Mouse (Mus musculus) right cerebral cortex, postnatal 36 days (tissue): Measurements from ENCODE around the gene Me3.

Experiments
- DNase-seq, 2 experiments: peaks; one replicate each; pipeline ENCODE4 v3.0.0; 2022; ENCODE audit warnings: low spot score in 2 of 2, mixed read lengths in 1 of 2

Gene Me3

DNA sequence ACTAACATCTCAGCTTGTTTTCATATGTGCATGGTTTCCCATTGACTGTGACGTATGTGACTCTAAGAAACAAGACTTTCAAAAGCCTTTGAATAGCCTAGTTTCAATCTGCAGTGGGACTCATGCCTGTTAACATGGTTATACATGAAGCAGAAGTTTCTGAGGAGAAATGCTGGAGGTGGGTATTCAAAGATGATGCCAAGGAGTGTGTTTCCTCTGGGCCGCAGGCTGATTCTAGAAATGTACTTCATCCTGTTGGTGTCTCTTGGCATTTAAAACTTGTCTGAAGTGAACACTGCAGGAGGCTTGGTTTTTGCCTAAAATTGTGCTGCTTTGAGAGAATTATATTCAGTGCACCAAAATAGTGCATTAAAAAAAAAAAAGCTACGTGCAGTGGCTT lies 34.2 kb downstream of the Me3 start:
- DNase-seq = peak; percentile 16 to 53

DNA sequence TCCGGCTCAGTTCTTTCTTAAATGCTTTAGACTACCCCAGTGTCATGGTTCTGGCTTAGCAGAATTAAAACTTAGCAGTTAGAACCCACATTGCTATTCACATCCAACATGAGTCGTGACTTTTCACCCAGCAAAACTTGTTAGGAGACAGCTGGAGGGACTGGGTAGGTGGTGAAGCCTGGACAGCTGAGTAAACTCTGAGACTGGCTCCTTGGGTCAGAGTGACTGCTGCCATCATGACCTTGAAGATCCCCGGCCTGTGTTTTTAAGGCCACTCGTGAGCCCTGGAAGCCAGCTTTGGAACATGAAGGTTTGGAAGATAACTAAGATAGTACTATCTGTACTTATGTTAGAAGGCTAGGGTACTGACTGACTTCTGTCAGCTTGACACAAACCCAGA lies 35.4 kb downstream of the Me3 start:
- no peak for DNase-seq

- no peak for DNase-seq
Observed at GRCm38 (mm10) chr7:89669461-89669860, 37.3 kb downstream of the Me3 start.

GRCm38 (mm10) chr7:89671104-89671831 lies 39.1 kb downstream of the Me3 start:
- DNase-seq = peak in 1 of 2 experiments; percentile 23

DNA sequence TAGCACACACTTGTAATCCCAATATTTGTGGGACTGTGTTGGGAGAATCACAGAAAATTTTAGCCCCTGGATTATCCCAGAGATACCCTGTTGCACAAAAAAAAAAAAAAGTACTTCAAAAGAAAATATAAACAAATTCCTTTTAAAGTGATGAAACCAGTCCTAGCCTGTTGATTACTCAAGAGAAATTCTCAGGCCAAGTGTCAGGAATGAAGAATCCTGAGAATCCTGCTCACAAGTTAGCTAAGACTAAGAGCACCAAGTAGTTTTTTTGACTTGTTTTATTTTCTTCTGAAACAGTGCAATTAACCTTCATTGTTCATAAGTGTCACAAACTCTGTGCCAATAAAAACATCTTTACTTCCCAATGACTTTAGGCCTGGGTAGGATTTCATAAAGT lies 44.0 kb downstream of the Me3 start:
- DNase-seq = no peak

GRCm38 (mm10) chr7:89677850-89678249 lies 45.7 kb downstream of the Me3 start:
- no peak for DNase-seq

DNA sequence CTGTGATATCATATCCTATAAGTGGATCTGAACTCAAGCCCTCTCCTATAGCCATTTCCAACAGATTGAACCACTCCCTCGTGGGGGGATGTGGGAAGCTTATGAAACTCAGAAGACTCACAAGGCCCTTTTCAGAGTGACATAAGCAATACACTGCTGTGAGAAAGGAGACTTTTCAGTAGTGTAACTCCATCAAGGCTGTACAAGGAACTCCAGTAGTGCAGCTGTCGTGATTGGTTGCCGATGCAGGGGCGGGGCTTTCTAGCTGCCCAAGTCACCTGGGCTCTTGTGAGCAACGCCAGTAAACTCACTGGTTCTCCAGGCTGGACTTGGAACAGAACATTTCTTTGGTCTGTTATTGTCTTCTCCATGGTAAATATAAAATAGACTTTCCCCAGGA lies 46.5 kb downstream of the Me3 start:
- DNase-seq = no peak

GRCm38 (mm10) chr7:89679139-89679538 lies 46.9 kb downstream of the Me3 start:
- DNase-seq = no peak

- no peak for DNase-seq
Observed at GRCm38 (mm10) chr7:89679621-89680140, 47.5 kb downstream of the Me3 start.

GRCm38 (mm10) chr7:89680891-89681290 lies 48.7 kb downstream of the Me3 start:
- DNase-seq = no peak

GRCm38 (mm10) chr7:89681666-89682470 lies 49.7 kb downstream of the Me3 start:
- DNase-seq = no peak

DNA sequence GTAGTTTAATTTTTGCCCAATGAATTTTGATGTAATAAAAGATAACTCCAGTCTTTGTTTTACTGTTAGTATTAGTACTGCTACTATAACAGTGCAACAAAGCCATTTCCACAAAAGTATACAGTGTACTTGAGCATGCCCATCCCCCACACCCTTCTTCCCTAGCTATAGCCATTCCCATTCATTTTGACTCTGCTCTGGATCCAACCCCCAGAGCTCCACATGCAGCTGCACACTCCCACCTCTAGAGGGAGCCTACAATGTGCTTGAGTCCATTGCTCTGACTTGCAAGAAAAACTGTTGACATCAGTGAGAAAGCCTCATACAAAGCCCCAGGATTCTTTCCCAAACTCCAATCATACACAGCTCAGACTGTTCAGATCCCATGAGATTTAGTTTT lies 66.0 kb downstream of the Me3 start:
- no peak for DNase-seq

GRCm38 (mm10) chr7:89699668-89700350 lies 67.6 kb downstream of the Me3 start:
- DNase-seq = no peak

- no peak for DNase-seq
Observed at GRCm38 (mm10) chr7:89700511-89700910, 68.3 kb downstream of the Me3 start.

- no peak for DNase-seq
Observed at GRCm38 (mm10) chr7:89710776-89711175, 78.6 kb downstream of the Me3 start.

GRCm38 (mm10) chr7:89713059-89713458 lies 80.9 kb downstream of the Me3 start:
- DNase-seq = no peak

DNA sequence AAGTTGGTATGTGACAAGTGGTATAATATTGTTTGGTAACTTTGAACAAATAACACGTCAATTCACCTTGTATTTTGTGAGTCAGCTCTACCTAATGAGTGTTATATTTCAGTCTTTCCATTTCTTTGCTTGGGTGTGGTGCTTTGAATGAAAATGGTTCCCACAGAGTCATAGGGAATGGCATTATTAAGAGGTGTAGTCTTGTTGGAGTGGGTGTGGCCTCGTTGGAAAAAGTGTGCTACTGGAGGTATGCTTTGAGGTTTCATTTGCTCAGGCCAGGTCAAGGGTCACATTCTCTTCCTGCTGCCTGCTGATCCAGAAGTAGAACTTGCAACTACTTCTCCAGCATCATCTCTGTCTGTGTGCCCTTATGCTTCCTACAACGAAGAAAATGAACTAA lies 84.0 kb downstream of the Me3 start:
- no peak for DNase-seq

DNA sequence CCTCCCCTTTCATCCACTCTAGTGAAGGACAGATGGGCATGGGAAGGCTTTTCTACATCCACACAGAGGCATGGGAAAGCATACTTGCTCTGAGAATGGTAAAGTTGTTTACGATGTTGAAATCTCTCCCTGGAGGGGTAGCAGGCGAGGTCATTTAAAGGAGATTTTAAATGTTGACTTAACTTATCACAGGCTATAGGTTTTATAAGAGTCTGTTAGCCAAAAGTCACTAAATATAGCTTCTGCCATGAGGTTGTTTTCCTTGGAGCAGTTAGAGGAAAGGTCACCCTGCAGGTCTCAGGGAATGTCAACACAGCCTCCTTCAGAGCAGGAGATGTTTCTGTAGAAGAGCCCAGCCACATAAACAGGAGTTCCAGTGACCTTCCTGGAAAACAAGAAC lies 85.3 kb downstream of the Me3 start:
- no peak for DNase-seq

DNA sequence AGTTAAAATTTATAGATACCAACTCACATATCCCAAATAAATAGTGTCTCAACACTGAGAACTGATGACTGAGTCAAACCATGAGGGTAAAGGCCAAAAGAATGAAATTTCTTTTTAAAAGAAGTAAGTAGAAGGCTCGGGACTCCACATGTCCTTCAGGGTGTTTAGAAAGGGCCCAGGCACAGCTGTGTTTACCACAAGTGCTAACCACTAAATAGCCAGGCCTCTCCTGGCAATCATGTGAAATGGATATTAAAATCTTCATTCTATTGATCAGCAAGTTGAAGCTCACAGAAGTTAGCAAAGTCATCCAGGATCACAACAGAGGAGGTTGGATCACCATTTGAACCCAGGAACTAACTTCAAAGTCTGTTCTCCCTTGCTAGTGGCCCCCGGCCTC lies 86.1 kb downstream of the Me3 start:
- DNase-seq = no peak

- no peak for DNase-seq
Observed at GRCm38 (mm10) chr7:89720256-89720655, 88.1 kb downstream of the Me3 start.

DNA sequence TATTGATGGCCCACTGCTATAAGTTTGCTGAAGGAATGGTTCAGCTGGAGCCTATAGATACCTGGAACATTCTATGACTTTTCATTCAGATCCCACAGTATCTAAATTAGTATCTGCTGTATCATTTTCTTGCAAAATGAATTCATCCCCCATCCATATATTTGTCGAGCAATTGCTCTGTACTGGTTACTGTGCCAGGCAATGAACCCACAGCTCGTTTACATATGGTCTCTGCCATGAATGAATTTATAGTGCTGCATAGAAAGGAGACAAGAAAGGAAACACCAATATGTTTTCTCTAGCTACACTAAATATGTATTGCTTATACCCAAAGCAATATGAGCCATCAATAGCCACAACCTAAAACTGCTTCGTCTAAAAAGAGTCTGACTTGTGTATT lies 94.5 kb downstream of the Me3 start:
- DNase-seq = no peak

DNA sequence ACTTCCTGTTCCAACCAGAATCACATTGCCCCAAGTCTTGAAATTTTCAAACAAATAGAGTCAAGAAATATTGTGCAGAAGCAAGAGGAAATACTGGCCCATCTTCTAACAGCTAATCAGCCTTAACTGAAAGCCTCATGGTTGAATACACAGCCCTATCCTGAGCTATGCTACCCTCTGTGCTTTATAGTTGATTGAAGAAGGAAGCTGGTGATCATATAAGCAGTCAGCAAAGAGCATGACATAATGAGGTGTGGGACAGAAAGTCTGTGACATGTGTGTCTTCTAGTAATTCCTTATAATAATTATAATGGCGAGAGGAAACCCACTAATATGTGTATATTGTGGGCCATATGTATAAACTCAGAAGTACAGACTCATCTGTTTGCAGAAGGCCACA lies 95.4 kb downstream of the Me3 start:
- no peak for DNase-seq
